Mouse (Mus musculus) testis, adult 2 months (tissue): Measurements from ENCODE around the gene Cyp2s1.

Experiments
- CTCF ChIP-seq: fragments of 200-500 bp; IDR thresholded peaks from 2 replicates; pipeline ENCODE4 v1.5.1; 2012; ENCODE audit warnings: low read depth, mild to moderate bottlenecking, inconsistent platforms, low read length, moderate library complexity; ENCODE audit not compliant: control insufficient read depth, insufficient read depth, insufficient replicate concordance
- POLR2A ChIP-seq: fragments of 200-500 bp; IDR thresholded peaks from 2 replicates; pipeline ENCODE4 v1.6.1; 2012; ENCODE audit warnings: low read depth, mild to moderate bottlenecking, inconsistent platforms, low read length, moderate library complexity; ENCODE audit not compliant: control insufficient read depth

DNA sequence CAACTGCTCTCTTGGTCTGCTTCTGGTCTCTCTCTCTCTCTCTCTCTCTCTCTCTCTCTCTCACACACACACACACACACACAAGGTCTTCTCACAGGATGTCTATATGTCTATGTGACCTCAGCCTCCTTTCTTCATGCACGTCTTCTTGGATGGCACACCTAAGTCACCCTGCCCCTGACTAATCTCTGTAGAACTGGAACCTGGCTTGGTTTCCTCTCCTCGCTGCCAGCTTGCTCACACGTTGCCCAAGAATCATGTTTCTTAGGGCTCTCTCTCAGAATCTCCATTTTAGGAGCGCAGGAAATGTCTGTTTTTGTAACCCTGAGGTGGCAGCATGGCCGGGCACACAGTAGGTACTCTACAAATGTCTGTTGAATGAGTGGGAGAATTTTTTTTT, 36.7 kb downstream of the Cyp2s1 start:
- no peak for TF ChIP-seq POLR2A
- TF ChIP-seq CTCF = no peak
